Mouse (Mus musculus) ES-Bruce4 (cell line): ENCODE results near the gene 2210016F16Rik. TPM values are rescaled to one million over a fixed set of nuclear protein-coding genes. Genes with fewer than 3 reads are reported as not detected.
A peak's percentile ranks its signal among the peaks of the same experiment; 100 is the strongest.
"Not testable (repeated sequence)": the region's sequence is repeated elsewhere in the genome, so short reads cannot be mapped to it uniquely, and the experiment has no call there.

ENCODE experiments used
- H3K27ac ChIP-seq: 2 replicates; pipeline ENCODE4 v1.5.1; 2012; ENCODE audit warnings: low read length, inconsistent platforms; ENCODE audit not compliant: insufficient read depth
- H3K27me3 ChIP-seq: 2 replicates; pipeline ENCODE4 v1.6.1; 2012; ENCODE audit warnings: mild to moderate bottlenecking, low read length, inconsistent platforms; ENCODE audit not compliant: control insufficient read depth, poor library complexity, insufficient read depth, severe bottlenecking
- H3K36me3 ChIP-seq: 2 replicates; pipeline ENCODE4 v1.6.1; 2012; ENCODE audit warnings: inconsistent platforms, mild to moderate bottlenecking, low read length, moderate library complexity; ENCODE audit not compliant: control insufficient read depth, poor library complexity, insufficient read depth, severe bottlenecking
- H3K4me1 ChIP-seq: one replicate; pipeline ENCODE4 v1.8.1; 2011; ENCODE audit warnings: low read length; ENCODE audit not compliant: control insufficient read depth, insufficient read depth
- H3K4me3 ChIP-seq: 2 replicates; pipeline ENCODE4 v1.5.1; 2011; ENCODE audit warnings: low read depth, mild to moderate bottlenecking, low read length
- H3K9ac ChIP-seq: 2 replicates; pipeline ENCODE4 v1.6.1; 2012; ENCODE audit warnings: low read depth, mild to moderate bottlenecking, inconsistent platforms; ENCODE audit not compliant: poor library complexity, severe bottlenecking
- H3K9me3 ChIP-seq: replicated peaks from 2 replicates; pipeline ENCODE4 v1.6.1; 2012; ENCODE audit warnings: mild to moderate bottlenecking, low read length, inconsistent platforms; ENCODE audit not compliant: control insufficient read depth, poor library complexity, insufficient read depth, severe bottlenecking
- CTCF ChIP-seq: IDR thresholded peaks from one replicate; pipeline ENCODE4 v1.8.1; 2011; ENCODE audit warnings: low read depth, low read length
- EP300 ChIP-seq: IDR thresholded peaks from 2 replicates; pipeline ENCODE4 v1.6.1; 2011; ENCODE audit warnings: low read depth, low read length; ENCODE audit not compliant: insufficient read depth
- POLR2A ChIP-seq: IDR thresholded peaks from one replicate; pipeline ENCODE4 v1.8.1; 2011; ENCODE audit warnings: low read length; ENCODE audit not compliant: insufficient read depth
- polyA plus RNA-seq: library from polyadenylated mRNA; stranded (reverse); fragments of >200 nt; gene quantifications from 2 replicates; pipeline ENCODE4 v1.2.4, GENCODE M21; 2011; ENCODE audit warnings: low read depth; ENCODE audit not compliant: missing spikeins, insufficient read depth, insufficient read length

The 2210016F16Rik gene
- polyA plus RNA-seq, 1 experiment = 7.1 TPM

DNA sequence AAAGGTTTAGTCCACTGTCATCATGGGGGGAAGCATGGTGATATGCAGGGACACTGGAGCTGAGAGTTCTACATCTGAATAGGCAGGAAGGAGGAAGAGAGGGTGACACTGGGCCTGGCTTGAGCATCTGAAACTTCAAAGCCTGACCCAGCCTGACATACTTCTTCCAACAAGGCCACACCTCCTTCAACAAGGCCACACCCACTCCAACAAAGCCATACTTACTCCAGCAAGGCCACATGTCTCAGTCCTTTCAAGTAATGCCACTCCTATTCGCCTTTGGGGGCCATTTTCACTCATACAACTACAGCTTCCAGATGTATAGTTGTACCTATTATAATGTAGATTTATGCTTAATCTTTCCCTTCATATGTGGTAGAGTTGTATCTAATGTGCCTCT is 17.4 kb downstream of the 2210016F16Rik start:
- Histone ChIP-seq H3K27me3 (no peaks in the 10 kb centered on the region), H3K27ac (no peak overlapping the region), H3K9me3 (no peaks in the 10 kb centered on the region), H3K36me3 (no peaks in the 10 kb centered on the region), H3K4me3 (no peak overlapping the region), H3K4me1 (no peaks in the 10 kb centered on the region), H3K9ac (no peak overlapping the region)
- TF ChIP-seq EP300 = no peak
- no peak for TF ChIP-seq POLR2A
- TF ChIP-seq CTCF = no peak

DNA sequence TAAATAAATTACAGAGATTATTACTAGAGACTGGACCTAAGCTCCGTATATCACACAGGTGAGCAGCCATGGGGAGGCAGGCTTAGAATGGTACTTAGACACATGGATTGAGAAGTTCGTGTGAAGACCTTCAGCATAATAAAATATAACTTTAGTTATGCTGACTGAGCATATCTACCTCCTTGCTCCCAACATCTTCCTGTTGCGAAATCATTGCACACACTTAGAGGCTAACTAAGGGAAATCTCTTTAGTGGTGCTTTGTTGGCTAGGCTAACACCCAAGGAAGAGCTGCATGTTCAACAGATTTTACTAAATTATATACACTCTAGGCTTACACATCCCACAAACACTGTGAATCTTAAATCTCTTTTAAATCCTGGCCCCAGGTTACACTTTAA is 18.7 kb downstream of the 2210016F16Rik start:
- H3K27ac ChIP-seq = no peak overlapping the region
- no peaks in the 10 kb centered on the region for H3K4me1 ChIP-seq
- no peaks in the 10 kb centered on the region for H3K9me3 ChIP-seq
- TF ChIP-seq POLR2A = no peak
- no peak for TF ChIP-seq EP300
- no peak overlapping the region for H3K4me3 ChIP-seq
- H3K36me3 ChIP-seq = no peaks in the 10 kb centered on the region
- H3K27me3 ChIP-seq = no peaks in the 10 kb centered on the region
- no peak overlapping the region for H3K9ac ChIP-seq

DNA sequence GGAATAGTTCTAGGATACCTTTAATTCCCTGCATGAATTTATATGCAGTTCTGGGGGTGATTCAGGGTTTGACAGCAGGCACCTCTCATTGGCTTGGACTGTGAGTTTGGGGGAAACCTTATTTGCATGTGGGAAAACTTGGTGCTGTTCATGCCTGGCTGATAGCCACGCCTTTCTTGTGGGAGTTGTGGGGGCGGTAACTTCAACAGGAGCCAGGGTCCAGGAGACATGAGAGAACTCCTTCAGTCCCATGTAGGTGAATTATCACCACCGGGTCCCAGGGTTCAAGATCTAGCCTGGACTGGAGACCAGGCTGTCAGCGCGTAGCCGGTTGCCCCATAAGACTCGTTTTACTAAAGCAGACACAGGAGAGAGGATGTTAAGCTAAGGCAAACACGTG is 19.8 kb downstream of the 2210016F16Rik start:
- not testable (repeated sequence) for H3K4me1 ChIP-seq, H3K9me3 ChIP-seq, H3K4me3 ChIP-seq, H3K36me3 ChIP-seq, H3K27ac ChIP-seq, H3K27me3 ChIP-seq, H3K9ac ChIP-seq

DNA sequence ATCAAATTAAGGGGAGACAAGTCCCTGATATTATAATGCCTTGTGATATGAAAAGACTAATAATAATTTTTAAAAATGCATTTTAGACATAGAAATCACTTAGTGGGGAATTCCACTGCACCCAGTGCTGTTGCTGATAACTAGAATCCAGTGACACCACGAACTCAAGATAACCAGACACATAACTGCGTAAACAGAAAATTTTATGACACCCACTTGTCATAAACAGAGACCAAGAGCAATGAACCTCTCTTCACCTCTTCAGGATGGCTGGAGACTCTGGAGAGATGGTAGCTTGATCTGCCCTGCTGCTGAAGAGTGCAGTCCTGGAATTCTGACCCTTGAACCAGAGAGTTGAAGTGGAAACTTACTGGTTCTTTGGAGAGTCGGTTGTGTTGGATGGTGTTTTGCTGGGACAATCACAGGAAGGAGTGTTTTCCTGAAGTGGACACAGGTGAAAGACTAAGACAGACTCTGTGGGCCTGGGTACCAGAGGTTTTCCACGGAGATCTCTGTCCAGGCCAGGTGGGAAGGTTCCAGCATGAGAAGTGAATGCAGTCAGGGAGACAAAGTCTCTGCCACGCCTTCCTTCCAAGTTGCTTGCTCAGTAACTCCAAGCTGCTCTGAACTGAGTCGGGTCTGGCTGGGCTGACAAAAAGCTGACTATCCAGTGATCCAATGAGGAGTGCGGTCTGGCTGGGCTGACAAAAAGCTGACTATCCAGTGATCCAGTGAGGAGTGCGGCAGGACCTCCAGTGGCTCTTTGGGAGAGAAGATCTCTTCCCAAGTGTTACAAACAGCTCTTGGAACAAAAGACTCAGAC is 20.5 kb downstream of the 2210016F16Rik start:
- H3K36me3 ChIP-seq = no peaks in the 10 kb centered on the region
- no peaks in the 10 kb centered on the region for H3K27me3 ChIP-seq
- no peaks in the 10 kb centered on the region for H3K4me1 ChIP-seq
- H3K27ac ChIP-seq = no peak overlapping the region
- TF ChIP-seq EP300 = no peak
- no peak for TF ChIP-seq CTCF
- TF ChIP-seq POLR2A = no peak
- no peak overlapping the region for H3K9ac ChIP-seq
- H3K4me3 ChIP-seq = no peak overlapping the region
- no peaks in the 10 kb centered on the region for H3K9me3 ChIP-seq

DNA sequence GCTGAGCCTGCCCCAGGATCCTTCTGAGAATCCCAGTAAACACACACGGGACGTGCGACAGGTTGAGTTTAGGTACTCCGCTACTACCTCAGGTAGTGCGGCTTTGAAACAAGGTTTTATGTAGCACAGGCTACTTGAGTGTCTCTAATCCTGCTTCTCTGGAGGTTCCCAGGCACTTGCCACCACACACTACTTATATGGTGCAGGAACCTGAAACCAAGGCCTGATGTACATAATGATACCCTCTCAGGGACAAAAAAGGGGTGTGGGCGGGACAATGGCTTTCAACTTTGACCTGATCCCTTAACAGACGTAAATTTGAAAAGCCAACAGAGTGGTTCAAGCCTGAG is 25.7 kb downstream of the 2210016F16Rik start:
- H3K4me3 ChIP-seq = peak overlapping the region; percentile 64
- TF ChIP-seq CTCF (no peak), POLR2A (peak; percentile 28)
- peak overlapping the region; percentile 19 for H3K27ac ChIP-seq
- no peaks in the 10 kb centered on the region for H3K36me3 ChIP-seq
- no peaks in the 10 kb centered on the region for H3K9me3 ChIP-seq
- no peaks in the 10 kb centered on the region for H3K4me1 ChIP-seq
- no peak overlapping the region for H3K9ac ChIP-seq
- no peaks in the 10 kb centered on the region for H3K27me3 ChIP-seq

DNA sequence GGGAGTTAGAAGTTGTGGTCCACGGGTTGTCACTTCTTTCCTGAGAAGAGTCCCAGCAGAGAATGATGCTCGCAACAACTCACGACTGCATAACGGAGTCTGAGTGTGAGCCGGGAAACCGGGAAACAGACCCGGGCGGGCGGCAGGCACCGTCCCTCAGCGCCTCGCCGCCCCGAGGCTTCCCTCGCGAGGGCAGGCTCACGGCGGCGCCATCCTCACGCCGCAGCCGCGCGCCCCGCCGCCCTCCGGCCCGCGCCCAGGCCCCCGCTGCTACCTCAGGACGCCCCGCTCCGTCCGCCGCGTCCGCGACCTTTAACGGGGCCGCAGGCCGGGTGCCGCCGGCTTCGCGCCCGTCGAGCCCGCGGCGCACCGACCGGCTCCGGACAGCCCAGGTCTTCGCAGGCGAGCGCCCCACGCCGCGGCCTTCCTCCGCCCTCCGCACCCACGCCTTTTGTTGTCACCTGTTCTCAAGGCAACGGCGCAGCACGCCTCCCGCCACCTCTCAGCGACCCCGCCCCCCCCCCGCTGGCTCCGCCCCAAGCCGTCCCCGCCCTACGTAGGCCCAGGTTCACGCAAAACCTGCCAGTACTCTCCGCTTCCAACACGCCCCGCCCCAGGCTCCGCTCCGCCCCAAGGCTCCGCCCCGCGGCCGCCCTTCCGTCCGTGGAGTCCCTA is 26.3 kb downstream of the 2210016F16Rik start, which contains the start of gene Kif27:
TSS of gene Kif27 (minus strand) at position 494 of the 675 bp plus-strand sequence.
- Histone ChIP-seq H3K4me3 (peak within 1 kb of the TSS; percentile 64), H3K9ac (peak within 1 kb of the TSS; percentile 53), H3K27ac (peak within 1 kb of the TSS; percentile 19), H3K36me3 (no peaks in the 10 kb centered on the region), H3K9me3 (no peaks in the 10 kb centered on the region), H3K4me1 (no peaks in the 10 kb centered on the region), H3K27me3 (no peaks in the 10 kb centered on the region)
- no peak for TF ChIP-seq POLR2A
- no peak for TF ChIP-seq EP300
- no peak for TF ChIP-seq CTCF
